ENCODE assay signal across 9 mouse cellular contexts in the genomic region with DNA sequence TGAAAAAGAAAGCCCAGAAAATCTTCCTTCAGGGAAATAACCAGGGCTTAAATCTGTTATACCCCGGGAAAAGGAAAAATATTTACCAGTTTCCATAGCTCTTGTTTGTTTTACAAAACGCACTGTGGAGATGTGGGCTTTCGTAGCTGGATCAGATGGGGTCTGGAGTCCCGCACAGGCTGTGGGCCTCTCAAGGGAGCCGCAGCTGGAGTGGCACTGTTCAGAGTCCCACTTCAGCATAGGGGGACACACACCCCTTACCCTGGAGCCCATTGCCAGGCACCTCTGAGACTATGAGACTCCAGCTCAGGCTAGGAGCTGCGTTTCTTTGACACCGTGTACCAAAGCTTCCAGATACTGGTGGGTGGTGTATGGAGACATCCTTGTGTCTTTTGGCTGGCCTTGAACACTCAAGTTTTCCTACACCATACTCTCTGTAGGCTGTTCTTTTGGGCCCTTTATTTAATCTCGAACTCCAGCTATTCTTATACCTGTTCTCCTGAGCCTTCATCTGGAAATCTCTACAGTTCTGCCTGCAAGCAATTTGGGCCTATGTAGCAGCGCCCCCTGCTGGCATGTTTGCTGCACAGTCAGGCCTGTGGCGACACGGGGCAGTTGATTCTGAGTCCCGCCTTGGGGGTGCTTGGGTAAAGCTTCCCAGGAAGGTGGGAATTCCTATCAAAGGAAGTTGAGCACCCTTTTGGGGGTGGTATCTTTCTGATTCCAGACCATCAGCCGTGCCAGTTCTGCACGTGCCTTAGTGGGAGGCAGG. TPM values are rescaled to one million over a fixed set of nuclear protein-coding genes. Genes with fewer than 3 reads are reported as not detected.
A peak's percentile ranks its signal among the peaks of the same experiment; 100 is the strongest.
DNase-seq lines count a peak whose midpoint lies in the region; ATAC-seq and TF ChIP-seq lines count a peak whose summit lies in the region.
"Had no signal": no experiment of that assay in that cellular context is flagged by ENCODE, and none has a peak within 500 bp of the region (broad histone marks: within the 10 kb centered on the region; RNA-seq: fewer than 3 reads in every experiment).

No protein-coding gene starts in this region.

- peak; percentile 77 for DNase-seq in forebrain, embryonic 10.5 days (ENCODE audit: extremely low spot score, low spot score)
- peak; percentile 86 to 87 for DNase-seq in adrenal gland, postnatal 36 days
- peak; percentile 64 for DNase-seq in embryonic facial prominence, embryonic 14.5 days (ENCODE audit: low spot score)
- peak; percentile 71 for DNase-seq in hindbrain, embryonic 14.5 days (ENCODE audit: low spot score)
- DNase-seq in left cerebral cortex, adult 2 months (ENCODE audit: extremely low spot score in 1 of 2, low spot score in 2 of 2) = peak; percentile 39 to 64
- DNase-seq in mesoderm, embryonic 11.5 days (ENCODE audit: low read depth, low spot score) = peak; percentile 83
- peak; percentile 24 to 50 for DNase-seq in spleen, postnatal 14 days (ENCODE audit: low spot score in 2 of 2)

- no peak overlapping the region for H3K4me2 ChIP-seq in forebrain, embryonic 13.5 days
- no peak overlapping the region for H3K4me2 ChIP-seq in embryonic facial prominence, embryonic 14.5 days (ENCODE audit: low read depth, low read length)
- H3K4me2 ChIP-seq in hindbrain, embryonic 14.5 days (replicated peaks) = no peak overlapping the region
- H3K4me2 ChIP-seq: neural tube, embryonic 12.5 days had no signal

- H3K27me3 ChIP-seq in forebrain, embryonic 10.5 days (ENCODE audit: poor library complexity, severe bottlenecking) = no peaks in the 10 kb centered on the region
- H3K27me3 ChIP-seq in forebrain, embryonic 13.5 days = no peaks in the 10 kb centered on the region
- no peaks in the 10 kb centered on the region for H3K27me3 ChIP-seq in embryonic facial prominence, embryonic 14.5 days (replicated peaks; ENCODE audit: control insufficient read depth, insufficient read depth, low read length)
- H3K27me3 ChIP-seq in hindbrain, embryonic 14.5 days (ENCODE audit: control insufficient read depth, insufficient read depth, low read length) = no peaks in the 10 kb centered on the region
- H3K27me3 ChIP-seq: neural tube, embryonic 12.5 days had no signal

- H3K9ac ChIP-seq in forebrain, embryonic 13.5 days = no peak overlapping the region
- H3K9ac ChIP-seq in embryonic facial prominence, embryonic 14.5 days (ENCODE audit: low read depth, low read length) = no peak overlapping the region
- H3K9ac ChIP-seq in hindbrain, embryonic 14.5 days = no peak overlapping the region
- H3K9ac ChIP-seq: neural tube, embryonic 12.5 days had no signal

- H3K36me3 ChIP-seq in forebrain, embryonic 10.5 days (replicated peaks) = no peaks in the 10 kb centered on the region
- no peaks in the 10 kb centered on the region for H3K36me3 ChIP-seq in forebrain, embryonic 13.5 days (ENCODE audit: poor library complexity, severe bottlenecking)
- H3K36me3 ChIP-seq in embryonic facial prominence, embryonic 14.5 days (ENCODE audit: control insufficient read depth, insufficient read depth, low read length) = no peaks in the 10 kb centered on the region
- H3K36me3 ChIP-seq in hindbrain, embryonic 14.5 days (replicated peaks; ENCODE audit: control insufficient read depth, insufficient read depth) = no peaks in the 10 kb centered on the region
- H3K36me3 ChIP-seq: neural tube, embryonic 12.5 days had no signal

- no peak overlapping the region for H3K27ac ChIP-seq in forebrain, embryonic 10.5 days
- H3K27ac ChIP-seq in forebrain, embryonic 13.5 days = no peak overlapping the region
- H3K27ac ChIP-seq in embryonic facial prominence, embryonic 14.5 days (replicated peaks; ENCODE audit: low read depth, low read length) = no peak overlapping the region
- no peak overlapping the region for H3K27ac ChIP-seq in hindbrain, embryonic 14.5 days
- no peak overlapping the region for H3K27ac ChIP-seq in left cerebral cortex, adult 2 months
- H3K27ac ChIP-seq: neural tube, embryonic 12.5 days had no signal

- H3K9me3 ChIP-seq in forebrain, embryonic 10.5 days = no peaks in the 10 kb centered on the region
- H3K9me3 ChIP-seq in forebrain, embryonic 13.5 days (replicated peaks) = no peaks in the 10 kb centered on the region
- H3K9me3 ChIP-seq in embryonic facial prominence, embryonic 14.5 days (ENCODE audit: control insufficient read depth, low read length) = no peaks in the 10 kb centered on the region
- H3K9me3 ChIP-seq in hindbrain, embryonic 14.5 days (ENCODE audit: control insufficient read depth, low read length) = no peaks in the 10 kb centered on the region
- H3K9me3 ChIP-seq: neural tube, embryonic 12.5 days had no signal

- no peak overlapping the region for H3K4me3 ChIP-seq in forebrain, embryonic 10.5 days
- no peak overlapping the region for H3K4me3 ChIP-seq in forebrain, embryonic 13.5 days
- H3K4me3 ChIP-seq in embryonic facial prominence, embryonic 14.5 days (ENCODE audit: low read depth, low read length) = no peak overlapping the region
- no peak overlapping the region for H3K4me3 ChIP-seq in hindbrain, embryonic 14.5 days (replicated peaks; ENCODE audit: low read length)
- no peak overlapping the region for H3K4me3 ChIP-seq in left cerebral cortex, adult 2 months
- H3K4me3 ChIP-seq: neural tube, embryonic 12.5 days had no signal

- ATAC-seq in forebrain, embryonic 13.5 days = no peak
- no peak for ATAC-seq in embryonic facial prominence, embryonic 14.5 days (ENCODE audit: low read depth)
- ATAC-seq in hindbrain, embryonic 14.5 days (ENCODE audit: low FRiP score) = no peak

- intact Hi-C loops in left cerebral cortex, adult 2 months (cut with DNase I) = loop anchor here (1.0 kb wide), 1 partner anchor 41 kb away; no protein-coding TSS in a partner anchor

- TF ChIP-seq CTCF in left cerebral cortex, adult 2 months (IDR thresholded peaks at IDR 0.05) = peak; percentile 92

- no peaks in the 10 kb centered on the region for H3K4me1 ChIP-seq in forebrain, embryonic 10.5 days
- H3K4me1 ChIP-seq in forebrain, embryonic 13.5 days = no peaks in the 10 kb centered on the region
- H3K4me1 ChIP-seq in embryonic facial prominence, embryonic 14.5 days (ENCODE audit: control insufficient read depth, insufficient read depth, low read length) = no peaks in the 10 kb centered on the region
- no peaks in the 10 kb centered on the region for H3K4me1 ChIP-seq in hindbrain, embryonic 14.5 days (replicated peaks; ENCODE audit: control insufficient read depth, insufficient read depth, low read length)
- H3K4me1 ChIP-seq: neural tube, embryonic 12.5 days had no signal

- 50% methylated on average over 14 of the region's 14 CpGs for WGBS in forebrain, embryonic 10.5 days
- 48% methylated on average over 14 of the region's 14 CpGs for WGBS in forebrain, embryonic 13.5 days
- 36% methylated on average over 14 of the region's 14 CpGs for WGBS in embryonic facial prominence, embryonic 14.5 days
- 45% methylated on average over 14 of the region's 14 CpGs for WGBS in hindbrain, embryonic 14.5 days

RNA-seq across cellular contexts. Expression of gene Ano2, which starts 28.9 kb away (rescaled TPM):
- 0.12 and 0.23 TPM in 2 replicates for polyA plus RNA-seq in forebrain, embryonic 10.5 days (2016; fragmentation: Nextera tagmentation; extraction: Ambion mirVana)
- polyA plus RNA-seq in forebrain, embryonic 13.5 days (2015; fragmentation: Nextera tagmentation; extraction: Ambion mirVana) = 0.19 TPM in 1 of 2 replicates, not detected in the other
- under 1 TPM in 1 of 2 experiments, not detected in 1; 0.07 TPM for total RNA-seq in adrenal gland, postnatal 36 days (2021)
- polyA plus RNA-seq in embryonic facial prominence, embryonic 14.5 days (2014; fragmentation: Nextera tagmentation; extraction: Ambion mirVana) = 0.89 and 1.2 TPM in 2 replicates
- 0.70 and 0.99 TPM in 2 replicates for polyA plus RNA-seq in hindbrain, embryonic 14.5 days (2014; fragmentation: Nextera tagmentation; extraction: Ambion mirVana)
- total RNA-seq in left cerebral cortex, adult 2 months (2021) = 1 to 10 TPM; 4.5 to 4.8 TPM
